Mouse (Mus musculus) embryonic fibroblast, embryonic 13.5 days (primary cell): ENCODE measurements around the gene Nars2. TPM values are rescaled to one million over a fixed set of nuclear protein-coding genes. Genes with fewer than 3 reads are reported as not detected.

Experiments used
- H3K27ac ChIP-seq: 2 replicates; pipeline ENCODE4 v1.5.1; 2012; ENCODE audit warnings: low read length, control low read depth, inconsistent platforms; ENCODE audit not compliant: insufficient read depth
- H3K4me1 ChIP-seq: 2 replicates; pipeline ENCODE4 v1.6.1; 2011; ENCODE audit warnings: low read length; ENCODE audit not compliant: control insufficient read depth, insufficient read depth
- H3K4me3 ChIP-seq: 2 replicates; pipeline ENCODE4 v1.5.1; 2011; ENCODE audit warnings: mild to moderate bottlenecking, control low read depth, low read length; ENCODE audit not compliant: insufficient read depth
- CTCF ChIP-seq: IDR thresholded peaks from 2 replicates; pipeline ENCODE4 v1.5.1; 2011; ENCODE audit warnings: mild to moderate bottlenecking, control low read depth, low read length, moderate library complexity, borderline replicate concordance; ENCODE audit not compliant: insufficient read depth
- POLR2A ChIP-seq: IDR thresholded peaks from 2 replicates; pipeline ENCODE4 v1.6.1; 2011; ENCODE audit warnings: low read depth, mild to moderate bottlenecking, control low read depth, low read length, moderate library complexity
- polyA plus RNA-seq: library from polyadenylated mRNA; stranded (reverse); fragments of >200 nt; gene quantifications from 2 replicates; pipeline ENCODE4 v1.2.4, GENCODE M21; 2011; ENCODE audit warnings: low read depth; ENCODE audit not compliant: missing spikeins, insufficient read length

The Nars2 gene
- 12.2 and 12.5 TPM in 2 replicates for polyA plus RNA-seq

DNA sequence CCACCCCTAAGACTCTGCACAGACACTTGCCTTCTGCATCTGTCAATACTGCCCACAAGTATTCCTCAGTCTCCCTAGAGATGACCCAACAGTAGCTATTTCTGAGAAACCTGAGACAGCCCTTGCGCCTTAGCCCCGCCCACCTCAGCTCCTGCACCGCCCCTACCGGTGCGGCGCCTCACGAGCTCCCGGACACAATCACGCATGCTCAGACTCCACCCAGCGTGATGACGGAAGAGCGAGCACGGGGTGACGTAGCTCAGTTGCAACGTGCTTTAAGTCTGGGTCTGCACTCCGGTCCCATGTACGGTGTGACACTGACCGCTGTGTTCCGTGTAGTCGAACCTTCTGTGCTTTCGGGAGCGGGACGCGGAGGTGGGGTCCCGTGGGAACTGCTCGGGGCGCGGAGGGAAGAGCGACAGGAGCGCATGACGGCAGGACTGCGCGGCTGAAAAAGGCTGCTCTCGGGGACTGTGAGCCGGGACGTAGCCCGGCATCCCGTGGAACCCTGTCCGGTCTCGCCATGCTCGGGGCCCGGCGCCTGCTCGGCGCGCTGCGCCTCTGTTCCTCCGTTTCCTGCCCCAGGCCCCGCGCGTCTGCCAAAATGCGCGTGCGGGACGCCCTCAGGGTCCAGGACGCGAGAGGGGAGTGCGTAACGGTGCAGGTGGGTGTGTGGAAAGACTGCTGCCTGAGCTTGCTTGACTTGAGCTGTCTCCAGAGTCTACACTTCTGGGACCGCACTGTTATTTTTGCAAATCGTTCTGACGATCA, at the start of gene Nars2:
Gene Nars2, plus strand, starts transcription at position 225 of the 771 bp plus-strand sequence.
- peak; percentile 100 for TF ChIP-seq POLR2A
- no peak for TF ChIP-seq CTCF
- Histone ChIP-seq H3K27ac (peak within 1 kb of the TSS; percentile 15; the same call in 1 of the 2 replicates), H3K4me3 (peak within 1 kb of the TSS; percentile 68), H3K4me1 (no peaks in the 10 kb centered on the region; the same call in 1 of the 2 replicates)

DNA sequence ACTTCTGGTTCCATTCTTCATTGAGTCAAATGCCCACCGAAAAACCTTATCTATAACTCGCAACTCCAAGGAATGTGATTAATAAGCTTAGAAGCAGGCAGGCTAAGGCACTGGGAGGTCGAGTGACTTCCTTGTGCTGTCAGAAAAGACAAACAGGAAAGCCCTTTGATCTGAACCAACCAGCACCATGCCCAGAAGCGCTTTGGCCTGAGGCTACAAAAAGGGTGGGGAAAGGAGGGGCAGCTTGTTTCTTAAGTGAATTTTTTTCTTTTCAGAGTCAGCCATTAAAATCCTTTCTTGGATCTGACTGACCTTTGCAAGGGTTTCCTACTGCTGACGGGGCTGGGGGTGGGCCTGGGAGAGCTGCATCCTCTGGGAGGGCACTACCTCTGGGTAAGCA, 49.1 kb upstream of the Nars2 start:
- H3K4me3 ChIP-seq, result no peak overlapping the region
- TF ChIP-seq POLR2A (no peak), CTCF (no peak)
- no peaks in the 10 kb centered on the region for H3K4me1 ChIP-seq
- no peak overlapping the region for H3K27ac ChIP-seq

DNA sequence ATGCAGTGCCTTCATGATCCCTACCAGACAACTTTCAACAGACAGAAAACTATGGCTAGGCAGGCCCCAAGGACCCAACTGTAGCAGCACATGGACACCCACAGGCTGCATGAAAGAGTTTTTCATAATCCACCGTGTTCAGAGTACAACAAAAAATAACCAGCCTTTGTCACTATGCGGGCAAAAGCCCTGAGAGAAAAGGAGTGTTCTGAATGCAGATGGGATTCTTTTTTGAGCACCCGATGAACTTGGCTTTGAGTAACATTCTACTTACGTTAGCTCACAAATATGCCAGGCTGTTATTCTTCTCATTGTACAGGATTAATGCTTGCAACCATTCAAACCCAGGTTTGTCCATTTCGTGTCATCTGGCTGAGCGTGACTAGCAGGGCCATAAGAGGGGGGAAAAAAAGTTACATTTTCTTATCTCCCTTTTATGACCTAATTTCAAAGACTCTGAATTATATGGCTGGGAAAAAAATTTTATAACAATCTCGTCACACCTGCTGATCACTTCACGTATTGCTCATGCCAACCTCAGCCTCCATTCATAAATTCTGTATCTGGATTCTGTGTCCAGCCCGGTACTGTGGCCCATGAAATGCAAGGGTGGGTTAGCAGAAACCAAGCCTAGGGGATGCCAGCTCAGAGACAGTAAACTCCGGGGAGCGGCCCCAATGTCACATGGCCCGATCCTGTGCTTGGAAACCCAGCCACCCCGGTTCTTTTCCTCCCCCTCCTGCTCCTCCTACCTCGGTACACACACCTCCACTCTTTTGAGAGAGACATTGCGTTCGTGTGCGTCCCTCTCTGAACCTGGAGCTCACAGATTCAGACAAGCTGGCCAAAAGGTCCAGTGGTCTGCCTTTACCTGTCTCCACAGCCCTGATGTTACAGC, 48.0 kb upstream of the Nars2 start:
- no peaks in the 10 kb centered on the region for H3K4me1 ChIP-seq
- no peak overlapping the region for H3K27ac ChIP-seq
- TF ChIP-seq POLR2A (no peak), CTCF (no peak)
- H3K4me3 ChIP-seq, result no peak overlapping the region

DNA sequence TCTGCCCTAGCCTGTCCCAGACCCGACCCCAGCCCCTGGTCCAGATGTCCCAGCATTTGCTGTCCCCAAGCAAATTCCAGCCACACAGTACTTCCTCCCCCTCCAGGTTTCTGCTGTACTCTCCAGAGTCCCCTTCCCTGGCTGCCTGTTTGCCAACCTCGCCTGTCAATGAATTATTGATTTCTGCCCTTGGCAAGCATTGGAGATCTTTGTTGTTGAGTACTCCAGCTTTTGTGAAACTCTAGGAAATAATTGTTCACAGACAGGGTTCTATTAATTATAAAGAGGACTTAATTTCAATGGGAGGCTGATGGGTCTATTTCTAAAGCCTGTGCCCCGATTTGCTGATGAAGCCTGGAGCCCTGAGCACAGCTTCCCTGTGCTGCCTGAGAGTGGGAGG, 46.9 kb upstream of the Nars2 start:
- TF ChIP-seq POLR2A, result no peak
- no peak for TF ChIP-seq CTCF
- Histone ChIP-seq H3K27ac (no peak overlapping the region), H3K4me3 (no peak overlapping the region), H3K4me1 (no peaks in the 10 kb centered on the region)

DNA sequence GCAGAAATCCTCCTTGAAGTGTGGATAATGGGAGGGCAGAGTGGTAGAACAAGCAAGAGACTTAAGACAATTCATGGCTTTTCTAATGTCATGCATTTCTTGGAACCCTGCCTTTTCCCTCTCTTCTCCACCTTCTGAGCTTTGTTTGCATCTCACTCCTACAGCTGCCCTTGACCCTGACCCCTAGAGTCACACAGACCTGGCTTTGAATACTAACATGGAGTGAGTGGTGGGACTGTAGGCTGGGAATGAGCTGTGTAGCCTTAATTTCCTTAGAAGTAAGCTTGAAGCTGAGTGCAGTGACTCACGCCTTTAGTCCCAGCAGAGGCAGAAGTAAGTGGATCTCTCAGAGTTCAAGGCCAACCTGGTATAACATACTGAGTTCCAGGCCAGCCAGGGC, 46.4 kb upstream of the Nars2 start:
- Histone ChIP-seq H3K27ac (no peak overlapping the region), H3K4me3 (no peak overlapping the region), H3K4me1 (no peaks in the 10 kb centered on the region)
- TF ChIP-seq CTCF (no peak), POLR2A (no peak)

DNA sequence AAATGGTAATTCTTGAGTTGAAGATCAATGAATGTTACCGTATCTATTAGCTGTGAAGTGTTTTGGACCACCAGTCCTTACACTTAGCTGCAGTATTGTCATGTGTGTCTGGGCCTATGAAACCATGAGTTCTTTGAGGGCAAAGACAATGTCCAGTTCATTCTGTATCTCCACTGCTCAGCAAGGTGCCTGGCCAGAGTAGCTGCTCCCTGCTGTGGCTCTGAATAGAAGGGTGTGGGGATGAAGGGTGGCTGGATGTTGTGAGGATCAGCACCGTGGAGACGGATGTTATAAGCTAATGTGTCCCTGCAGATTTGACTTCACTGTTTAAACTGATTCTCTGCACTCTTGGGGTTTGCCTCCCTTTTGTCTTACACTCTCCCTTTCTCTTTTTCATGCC, 45.9 kb upstream of the Nars2 start:
- no peaks in the 10 kb centered on the region for H3K4me1 ChIP-seq
- TF ChIP-seq POLR2A (no peak), CTCF (no peak)
- H3K27ac ChIP-seq, result no peak overlapping the region
- no peak overlapping the region for H3K4me3 ChIP-seq

DNA sequence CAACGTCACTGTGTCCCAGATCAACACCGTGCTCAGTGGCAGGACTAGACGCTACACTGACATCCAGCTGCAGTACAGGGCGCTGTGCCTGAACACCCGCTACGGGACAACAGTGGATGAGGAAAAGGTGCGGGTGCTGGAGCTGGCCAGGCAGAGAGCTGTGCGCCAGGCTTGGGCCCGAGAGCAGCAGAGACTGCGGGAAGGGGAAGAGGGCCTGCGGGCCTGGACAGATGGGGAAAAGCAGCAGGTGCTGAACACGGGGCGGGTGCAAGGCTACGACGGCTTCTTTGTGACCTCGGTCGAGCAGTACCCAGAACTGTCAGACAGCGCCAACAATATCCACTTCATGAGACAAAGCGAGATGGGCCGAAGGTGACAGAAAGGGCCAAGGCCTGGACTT, 45.1 kb upstream of the Nars2 start:
- TF ChIP-seq CTCF (no peak), POLR2A (no peak)
- Histone ChIP-seq H3K4me3 (no peak overlapping the region), H3K4me1 (no peaks in the 10 kb centered on the region), H3K27ac (no peak overlapping the region)

DNA sequence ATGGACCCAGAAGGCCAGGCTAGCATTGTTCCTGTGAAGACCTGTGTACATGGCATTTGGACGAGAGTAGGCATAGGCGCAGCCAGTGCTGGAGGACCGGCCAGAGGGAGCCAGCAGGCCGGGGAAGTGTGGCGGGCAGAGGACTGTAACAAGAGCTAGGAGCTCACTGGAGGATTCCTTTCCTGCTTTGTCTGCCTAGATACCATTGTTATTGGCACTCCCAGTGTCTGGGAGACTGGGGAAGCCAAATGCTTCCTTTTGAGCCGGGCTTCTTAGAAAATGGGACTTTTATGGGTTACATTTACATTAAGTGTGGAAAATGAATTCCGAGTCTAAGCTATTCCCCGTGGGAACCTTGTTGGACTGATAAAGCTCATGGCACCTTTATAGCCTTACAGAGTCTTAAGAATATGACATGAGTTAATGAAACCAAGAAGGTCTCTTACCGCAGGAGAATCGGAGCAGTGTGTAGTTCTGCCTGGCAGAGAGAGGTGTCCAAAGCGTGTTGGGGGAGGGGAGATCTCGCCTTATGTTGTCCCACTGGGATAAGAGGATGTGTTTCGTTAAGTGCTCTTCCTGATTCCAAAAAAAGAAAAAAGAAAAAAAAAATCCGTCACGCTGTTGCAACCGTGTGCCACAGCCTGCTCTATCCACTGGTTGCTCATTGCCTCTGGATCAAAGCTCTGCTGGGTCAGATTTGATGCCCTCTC, 43.2 kb upstream of the Nars2 start:
- TF ChIP-seq POLR2A (no peak), CTCF (no peak)
- H3K4me1 ChIP-seq, result no peaks in the 10 kb centered on the region
- H3K27ac ChIP-seq, result no peak overlapping the region
- no peak overlapping the region for H3K4me3 ChIP-seq

DNA sequence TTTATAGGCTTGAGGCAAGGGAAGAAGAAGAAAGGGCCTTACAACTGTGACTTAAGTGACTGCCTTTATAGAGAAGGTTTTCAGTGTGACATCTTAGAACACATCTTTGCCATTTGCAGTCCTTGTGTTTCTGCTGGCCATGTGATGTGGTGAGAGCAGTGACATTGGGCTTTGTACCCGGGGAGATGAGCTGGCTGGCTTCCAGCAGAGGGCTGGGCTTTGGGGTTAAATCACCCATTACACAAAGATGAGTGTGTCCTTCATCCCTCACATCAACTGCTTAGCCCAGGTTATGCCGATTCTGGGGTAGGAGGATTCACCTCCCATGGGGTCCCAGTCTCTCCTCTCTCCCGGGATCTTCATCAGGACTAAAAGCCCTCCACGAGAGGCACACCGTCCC, 41.4 kb upstream of the Nars2 start:
- H3K4me3 ChIP-seq, result no peak overlapping the region
- TF ChIP-seq POLR2A (no peak), CTCF (no peak)
- no peak overlapping the region for H3K27ac ChIP-seq
- H3K4me1 ChIP-seq, result no peaks in the 10 kb centered on the region

DNA sequence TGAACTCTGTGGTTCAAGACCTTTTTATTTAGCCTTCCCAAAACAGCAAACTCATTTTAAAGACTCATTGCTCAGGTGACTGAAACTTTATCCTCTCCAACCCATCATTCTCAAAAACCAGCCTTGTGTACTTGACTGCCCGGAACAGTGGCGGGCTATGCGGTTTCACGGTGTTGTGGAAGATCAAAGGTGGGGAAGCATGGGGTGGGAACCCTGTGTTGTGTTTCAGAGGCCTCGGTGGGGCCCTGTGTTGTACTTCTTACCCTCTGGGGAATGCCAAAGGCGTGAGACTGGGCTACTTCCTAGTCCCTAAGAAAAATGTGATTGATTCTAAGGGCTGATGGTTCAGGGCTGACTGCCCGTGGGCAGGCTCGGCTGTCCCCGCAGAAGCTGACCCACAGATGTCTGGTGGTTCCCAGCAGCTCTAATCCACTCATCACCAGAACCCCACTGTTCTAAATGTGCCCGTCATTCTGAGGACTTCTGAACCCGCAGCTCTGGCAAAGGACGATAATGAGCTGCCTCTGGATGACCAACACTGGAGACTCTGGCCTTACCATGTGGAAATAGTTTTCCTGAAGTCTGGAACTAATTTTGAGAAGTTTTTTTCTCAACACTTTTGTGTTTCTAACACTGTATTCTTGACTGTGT, 40.9 kb upstream of the Nars2 start:
- TF ChIP-seq POLR2A (no peak), CTCF (no peak)
- H3K4me1 ChIP-seq, result no peaks in the 10 kb centered on the region
- H3K4me3 ChIP-seq, result no peak overlapping the region
- H3K27ac ChIP-seq, result no peak overlapping the region
